Mouse (Mus musculus) kidney, postnatal 25 days (tissue): ENCODE results near the gene Sufu.

ENCODE experiments used
- DNase-seq, 2 experiments: peaks; one replicate each; pipeline ENCODE4 v3.0.0; 2021; ENCODE audit warnings: mixed read lengths in 2 of 2

Sufu gene

DNA sequence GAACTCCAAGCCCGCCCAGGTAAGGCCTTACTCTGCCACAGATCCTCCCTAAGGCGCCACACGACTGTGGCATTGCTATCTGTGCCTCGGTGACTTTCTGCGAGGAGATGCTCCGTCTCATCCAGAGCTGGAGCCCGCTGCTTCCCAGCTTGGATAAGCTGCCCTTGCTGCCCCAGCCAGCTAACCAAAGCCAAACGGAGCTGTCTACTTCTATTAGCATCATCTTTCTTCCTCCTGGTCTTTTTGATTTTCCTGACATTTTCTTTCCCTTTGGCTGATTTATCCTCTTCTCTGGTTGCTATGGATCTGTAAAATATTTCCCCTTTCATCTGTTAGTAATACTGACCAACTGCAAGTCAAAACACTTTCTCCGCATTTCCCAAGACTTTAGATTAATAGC lies 37.9 kb downstream of the Sufu start:
- no peak for DNase-seq

DNA sequence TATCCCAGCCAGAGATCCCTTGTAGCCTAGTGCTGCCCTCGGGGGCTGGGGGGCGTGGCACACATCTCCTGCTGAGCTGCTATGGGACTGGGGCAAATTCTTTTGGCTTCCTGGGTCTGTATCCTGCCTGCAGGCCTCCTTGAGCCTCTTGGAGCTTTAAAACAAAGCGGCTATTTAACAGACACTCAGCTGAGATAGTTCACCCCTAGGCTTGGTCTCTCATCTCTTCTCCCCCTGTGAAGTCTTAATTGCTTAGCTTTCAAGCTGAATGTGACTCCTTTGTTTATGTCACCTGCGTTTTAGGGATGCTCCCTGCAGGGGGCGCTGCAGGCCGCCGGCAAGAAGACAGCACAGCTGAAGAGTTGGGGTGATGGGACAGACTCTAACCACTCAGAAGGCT lies 38.8 kb downstream of the Sufu start:
- DNase-seq = no peak

- DNase-seq = no peak
Observed at GRCm38 (mm10) chr19:46443509-46443908, 46.8 kb downstream of the Sufu start.

DNA sequence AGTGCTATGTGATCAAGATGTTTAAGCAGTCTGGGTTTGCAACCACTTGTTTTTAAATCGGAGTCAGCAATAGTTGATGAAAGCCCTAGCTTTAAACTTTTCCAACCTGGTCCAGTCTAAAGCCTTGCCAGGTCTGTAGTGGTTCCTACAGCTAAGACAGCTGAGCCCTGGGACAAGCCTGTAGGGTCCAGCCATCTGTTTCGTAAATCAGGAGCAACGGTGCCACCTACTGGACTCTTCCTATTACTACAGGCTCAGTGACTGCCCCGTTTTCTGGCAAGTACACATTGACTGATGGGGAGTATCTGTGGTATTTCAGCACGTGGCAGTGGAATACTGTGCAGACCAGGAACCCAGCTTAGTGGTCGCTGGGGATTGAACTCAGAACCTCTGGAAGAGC lies 47.5 kb downstream of the Sufu start:
- peak; percentile 87 to 88 for DNase-seq

DNA sequence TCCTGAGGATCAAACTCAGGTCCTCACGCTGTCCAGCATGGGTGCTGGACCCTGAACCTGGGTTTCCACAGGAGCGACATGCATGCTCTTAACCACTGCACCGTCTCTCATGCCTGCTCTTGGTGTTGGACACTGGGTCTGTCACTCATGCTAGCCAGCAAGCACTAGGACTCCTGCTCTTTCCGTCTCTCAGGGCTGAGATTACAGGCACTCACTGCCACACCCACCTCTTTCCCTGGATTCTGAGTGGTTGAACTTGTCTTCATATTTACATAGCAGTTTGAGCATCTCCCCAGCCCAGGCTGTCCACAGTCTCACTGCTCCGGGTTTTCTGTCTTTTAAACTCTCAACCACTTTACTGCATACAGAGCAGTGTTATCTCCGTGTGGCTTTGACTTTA lies 48.9 kb downstream of the Sufu start:
- DNase-seq = peak in 1 of 2 experiments; percentile 38

- DNase-seq = no peak
Observed at GRCm38 (mm10) chr19:46446436-46447020, 49.8 kb downstream of the Sufu start.

GRCm38 (mm10) chr19:46447110-46447509 lies 50.4 kb downstream of the Sufu start:
- no peak for DNase-seq

GRCm38 (mm10) chr19:46447911-46448310 lies 51.2 kb downstream of the Sufu start:
- no peak for DNase-seq

GRCm38 (mm10) chr19:46449261-46450005 lies 52.7 kb downstream of the Sufu start:
- DNase-seq = no peak

DNA sequence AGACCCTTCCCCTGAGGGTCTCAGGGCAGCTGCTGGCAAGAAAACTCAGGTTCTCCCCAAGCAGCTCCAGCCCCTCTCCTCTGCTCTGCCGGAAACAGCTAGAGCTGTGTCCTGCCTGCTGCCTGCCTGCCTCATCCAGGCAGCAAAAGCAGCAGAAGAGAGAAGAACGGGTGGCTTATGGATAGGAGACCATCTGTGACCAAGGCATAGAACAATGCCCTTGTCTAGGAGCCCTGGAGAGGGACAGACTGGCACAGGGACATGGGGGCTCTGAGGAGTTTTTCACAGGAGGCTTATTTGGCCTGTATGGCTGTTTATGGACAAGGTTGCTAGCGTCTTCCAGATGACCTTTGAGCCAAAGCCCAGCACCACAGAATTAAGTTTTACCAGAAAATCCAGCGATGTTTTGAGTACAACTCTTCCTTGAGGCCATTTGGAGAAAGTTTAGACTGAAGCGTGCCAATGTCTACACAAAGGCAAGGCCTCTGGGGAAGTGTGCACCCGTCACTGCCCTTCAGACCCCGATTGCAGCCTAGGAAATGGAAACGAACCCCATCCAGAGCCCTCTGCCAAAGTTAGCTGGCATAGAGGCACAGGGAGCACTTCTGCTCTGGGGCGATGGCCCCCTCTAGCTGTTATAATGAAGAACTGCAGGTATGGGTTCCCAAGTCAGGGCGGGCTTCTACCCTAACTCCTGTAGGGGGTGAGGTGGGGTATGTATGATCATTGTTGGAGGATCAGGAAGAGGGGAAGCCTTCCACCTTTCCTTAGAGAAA lies 55.5 kb downstream of the Sufu start:
- DNase-seq = peak; percentile 60 to 73

GRCm38 (mm10) chr19:46452916-46453315 lies 56.2 kb downstream of the Sufu start:
- DNase-seq = no peak

- DNase-seq = no peak
Observed at GRCm38 (mm10) chr19:46454126-46454880, 57.6 kb downstream of the Sufu start.

- DNase-seq = peak; percentile 56 to 82
Observed at GRCm38 (mm10) chr19:46455032-46455431, 58.3 kb downstream of the Sufu start.

GRCm38 (mm10) chr19:46455556-46455955 lies 58.9 kb downstream of the Sufu start:
- DNase-seq = no peak

DNA sequence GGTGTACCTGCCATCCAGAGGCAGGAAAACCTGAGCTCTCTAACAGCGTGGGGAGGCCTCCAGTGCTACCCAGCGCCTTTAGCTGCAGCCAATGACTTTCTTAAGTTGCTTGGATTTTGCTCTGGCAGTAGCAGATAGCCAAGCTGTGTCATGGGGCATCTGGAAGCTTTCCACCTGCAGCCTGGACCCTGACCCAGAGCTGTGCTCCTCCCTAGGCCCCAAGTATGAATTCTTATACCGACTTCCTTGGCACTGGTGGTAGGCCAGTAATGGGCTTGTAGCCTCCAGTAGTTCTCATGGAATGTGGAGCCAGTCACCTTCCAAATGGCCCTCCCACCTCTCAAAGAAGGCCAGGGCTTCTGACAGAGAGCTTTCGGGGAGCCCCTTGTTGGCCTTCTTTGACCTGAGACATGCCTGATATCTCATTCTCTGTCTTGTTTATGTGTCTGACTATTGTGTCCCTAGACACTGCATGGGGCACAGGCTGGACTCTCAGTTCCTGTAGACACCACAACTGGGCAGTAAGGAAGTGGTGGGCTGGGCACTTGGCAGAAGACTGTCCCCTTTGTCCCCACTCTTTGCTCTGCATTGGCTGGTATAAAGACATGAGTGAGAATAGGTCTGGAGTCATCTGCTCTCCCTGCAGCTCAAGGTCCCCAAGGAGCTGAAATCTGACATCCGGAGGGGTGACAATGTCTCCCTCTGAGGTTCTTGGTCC lies 59.5 kb downstream of the Sufu start:
- DNase-seq = peak; percentile 83 to 91

DNA sequence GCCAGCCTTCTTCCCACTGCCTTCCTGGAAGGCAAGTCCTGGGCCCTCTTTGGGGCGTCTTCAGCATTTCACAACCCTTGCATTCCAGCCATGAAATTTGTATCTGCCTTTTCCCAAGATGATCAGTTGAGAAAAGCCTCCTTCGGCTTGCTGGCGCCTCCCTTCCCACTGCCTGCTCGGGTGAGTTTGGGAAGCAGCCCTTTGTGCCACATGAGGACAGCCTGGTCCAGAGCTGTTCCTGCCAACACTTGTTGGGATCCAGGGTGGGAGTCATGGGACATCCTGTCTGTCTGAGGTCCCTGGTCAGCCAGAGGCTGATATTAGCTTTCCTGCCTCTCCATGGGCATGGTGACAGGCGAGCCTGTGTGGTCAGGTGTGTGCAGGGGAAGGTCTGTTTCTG lies 61.1 kb downstream of the Sufu start:
- DNase-seq = peak in 1 of 2 experiments; percentile 49

- no peak for DNase-seq
Observed at GRCm38 (mm10) chr19:46459256-46459655, 62.6 kb downstream of the Sufu start.

- DNase-seq = peak in 1 of 2 experiments; percentile 63
Observed at GRCm38 (mm10) chr19:46459889-46460288, 63.2 kb downstream of the Sufu start.

DNA sequence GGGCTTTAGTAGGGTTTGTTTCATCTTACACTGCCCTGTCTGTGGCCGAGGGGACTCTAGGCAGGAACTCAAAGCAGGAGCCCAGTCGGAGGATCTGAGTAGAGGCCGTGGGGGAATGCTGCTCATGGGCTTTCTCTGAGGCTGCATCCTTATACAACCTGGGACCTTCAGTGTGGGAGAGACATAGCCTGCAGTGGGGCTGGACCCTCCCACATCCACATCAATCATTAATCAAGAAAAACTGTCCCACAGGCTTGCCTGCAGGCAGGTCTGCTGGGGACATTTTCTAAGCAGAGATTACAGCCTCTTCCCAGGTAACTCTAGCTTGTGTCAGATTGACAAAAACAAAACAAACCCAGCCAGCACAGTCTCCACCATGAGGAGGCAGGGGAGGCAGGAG lies 65.9 kb downstream of the Sufu start:
- DNase-seq = peak; percentile 52 to 66

DNA sequence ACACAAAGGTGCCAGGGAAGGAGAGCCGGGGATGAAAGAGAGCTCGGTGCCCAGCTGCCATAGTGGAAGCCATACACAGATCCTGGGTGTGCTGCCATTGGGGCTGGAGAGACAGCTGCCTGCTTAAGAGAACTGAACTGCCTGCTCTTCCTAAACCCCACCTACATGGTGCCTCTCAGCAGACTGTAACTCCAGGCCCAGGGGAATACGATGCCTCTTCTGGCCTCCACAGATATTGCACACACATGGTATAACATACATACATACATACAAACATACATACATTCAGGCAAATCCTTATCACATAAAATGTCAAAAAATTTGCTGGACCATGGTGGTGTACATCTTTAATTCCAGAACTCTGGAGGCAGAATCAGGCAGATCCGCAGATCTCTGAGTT lies 66.8 kb downstream of the Sufu start:
- no peak for DNase-seq

GRCm38 (mm10) chr19:46466160-46466559 lies 69.5 kb downstream of the Sufu start:
- DNase-seq = no peak

- no peak for DNase-seq
Observed at GRCm38 (mm10) chr19:46467051-46467503, 70.4 kb downstream of the Sufu start.
